Mouse (Mus musculus): ENCODE measurements around the gene Rpl10-ps3.

The Rpl10-ps3 gene

GRCm38 (mm10) chr9:50344868-50345267 lies at the start of gene Rpl10-ps3:
Rpl10-ps3 (minus strand) TSS chr9:50344968.
- DNase-seq (ENCODE audit: extremely low read depth, low read depth): no peak

- no peak for DNase-seq (ENCODE audit: extremely low read depth, low read depth)
Measured at GRCm38 (mm10) chr9:50375598-50375997, 30.8 kb upstream of the Rpl10-ps3 start.

- DNase-seq (ENCODE audit: extremely low read depth, low read depth): no peak
Measured at GRCm38 (mm10) chr9:50374666-50375065, 29.9 kb upstream of the Rpl10-ps3 start.

GRCm38 (mm10) chr9:50368551-50369297 lies 24.0 kb upstream of the Rpl10-ps3 start:
- DNase-seq (ENCODE audit: extremely low read depth, low read depth): no peak

GRCm38 (mm10) chr9:50365059-50365780 lies 20.5 kb upstream of the Rpl10-ps3 start:
- no peak for DNase-seq (ENCODE audit: extremely low read depth, low read depth)

GRCm38 (mm10) chr9:50363962-50364361 lies 19.2 kb upstream of the Rpl10-ps3 start:
- no peak for DNase-seq (ENCODE audit: extremely low read depth, low read depth)

GRCm38 (mm10) chr9:50363259-50363658 lies 18.5 kb upstream of the Rpl10-ps3 start:
- DNase-seq (ENCODE audit: extremely low read depth, low read depth): no peak

- no peak for DNase-seq (ENCODE audit: extremely low read depth, low read depth)
Measured at GRCm38 (mm10) chr9:50362556-50362955, 17.8 kb upstream of the Rpl10-ps3 start.

- DNase-seq (ENCODE audit: extremely low read depth, low read depth): no peak
Measured at GRCm38 (mm10) chr9:50360370-50360769, 15.6 kb upstream of the Rpl10-ps3 start.

GRCm38 (mm10) chr9:50357331-50357730 lies 12.6 kb upstream of the Rpl10-ps3 start:
- DNase-seq (ENCODE audit: extremely low read depth, low read depth): no peak

- DNase-seq (ENCODE audit: extremely low read depth, low read depth): no peak
Measured at GRCm38 (mm10) chr9:50351746-50352145, 7.0 kb upstream of the Rpl10-ps3 start.

- DNase-seq (ENCODE audit: extremely low read depth, low read depth): no peak
Measured at GRCm38 (mm10) chr9:50350571-50350970, 5.8 kb upstream of the Rpl10-ps3 start.

GRCm38 (mm10) chr9:50349156-50349555 lies 4.4 kb upstream of the Rpl10-ps3 start:
- no peak for DNase-seq (ENCODE audit: extremely low read depth, low read depth)

GRCm38 (mm10) chr9:50348256-50348655 lies 3.5 kb upstream of the Rpl10-ps3 start:
- no peak for DNase-seq (ENCODE audit: extremely low read depth, low read depth)

GRCm38 (mm10) chr9:50335539-50336325 lies 9.0 kb downstream of the Rpl10-ps3 start:
- no peak for DNase-seq (ENCODE audit: extremely low read depth, low read depth)

- DNase-seq (ENCODE audit: extremely low read depth, low read depth): no peak
Measured at GRCm38 (mm10) chr9:50333413-50333812, 11.4 kb downstream of the Rpl10-ps3 start.

- DNase-seq (ENCODE audit: extremely low read depth, low read depth): no peak
Measured at GRCm38 (mm10) chr9:50324355-50325225, 20.2 kb downstream of the Rpl10-ps3 start.

GRCm38 (mm10) chr9:50320729-50321128 lies 24.0 kb downstream of the Rpl10-ps3 start:
- no peak for DNase-seq (ENCODE audit: extremely low read depth, low read depth)

GRCm38 (mm10) chr9:50319506-50319905 lies 25.3 kb downstream of the Rpl10-ps3 start:
- DNase-seq (ENCODE audit: extremely low read depth, low read depth): no peak

GRCm38 (mm10) chr9:50317299-50317698 lies 27.5 kb downstream of the Rpl10-ps3 start:
- DNase-seq (ENCODE audit: extremely low read depth, low read depth): no peak

- DNase-seq (ENCODE audit: extremely low read depth, low read depth): no peak
Measured at GRCm38 (mm10) chr9:50315650-50316049, 29.1 kb downstream of the Rpl10-ps3 start.
